Mouse (Mus musculus): ENCODE measurements at regions not wholly inside any gene's neighbourhood (a gene's known extent, or its start where the extent isn't known, plus 50 kb on each side); places are given as distances from the start of the nearest gene placed in this dataset.

- no peak for ATAC-seq (ENCODE audit: low FRiP score, low TSS enrichment)
- H3K4me1 ChIP-seq (ENCODE audit: insufficient read depth, low read length) = no peaks in the 10 kb centered on the region
- no peak overlapping the region for H3K9ac ChIP-seq (replicated peaks; ENCODE audit: low read length)
- H3K36me3 ChIP-seq (ENCODE audit: insufficient read depth, low read length) = no peaks in the 10 kb centered on the region
- no peaks in the 10 kb centered on the region for H3K9me3 ChIP-seq (ENCODE audit: low read length)
- H3K4me3 ChIP-seq (ENCODE audit: low read length) = no peak overlapping the region
- H3K27ac ChIP-seq (ENCODE audit: low read length) = no peak overlapping the region
- 0 out of 2 replicates have a peak, but pooled peaks cover 9% of the 10 kb centered on the region for H3K27me3 ChIP-seq (ENCODE audit: insufficient read depth, low read length)
- WGBS = 10% methylated on average over 5 of the region's 5 CpGs
- H3K4me2 ChIP-seq (replicated peaks; ENCODE audit: low read depth, low read length) = no peak overlapping the region
These were observed 141.2 kb upstream of the Irx5 start for GRCm38 (mm10) chr8:92216176-92216575.

DNA sequence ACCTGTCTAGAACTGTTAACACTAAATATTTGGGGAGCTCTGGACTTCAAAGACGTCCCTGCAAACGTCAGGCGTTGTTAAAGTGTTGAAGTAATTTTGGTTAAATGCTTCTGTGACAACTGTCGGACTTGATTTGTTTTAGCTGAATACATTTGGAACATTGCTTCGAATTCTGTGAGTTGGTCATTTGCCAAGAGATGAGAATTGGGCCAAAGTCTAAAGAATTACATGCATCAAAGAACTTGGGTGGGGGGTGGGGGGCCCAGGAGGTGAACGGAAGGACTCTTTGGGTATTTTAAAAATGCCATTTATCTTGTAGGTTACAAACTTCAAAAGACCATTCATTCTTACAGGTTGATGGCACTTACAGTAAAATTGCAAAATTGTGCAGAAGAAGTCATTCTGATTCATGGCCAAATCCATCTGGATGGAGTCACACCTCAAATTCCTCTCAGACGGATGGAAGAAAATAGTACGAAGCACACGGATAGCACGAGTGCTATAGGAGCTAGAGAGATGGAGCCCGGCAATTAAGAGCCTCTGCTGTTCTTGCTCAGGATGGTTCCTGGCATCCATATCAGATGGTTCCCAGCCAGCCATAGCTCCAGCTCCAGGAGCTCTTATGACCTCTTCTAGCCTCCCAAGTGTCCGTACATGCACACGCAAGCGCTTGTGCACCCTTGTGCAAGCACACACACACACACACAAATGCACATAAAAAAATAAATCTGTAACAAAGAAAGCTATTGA is 144.5 kb upstream of the Irx5 start:
- H3K4me3 ChIP-seq (ENCODE audit: low read length) = no peak overlapping the region
- H3K4me2 ChIP-seq (replicated peaks; ENCODE audit: low read depth, low read length) = no peak overlapping the region
- H3K27me3 ChIP-seq (ENCODE audit: insufficient read depth, low read length) = peaks cover 9% of the 10 kb centered on the region; the same call in 1 of the 2 replicates
- no peaks in the 10 kb centered on the region for H3K9me3 ChIP-seq (ENCODE audit: low read length)
- no peak overlapping the region for H3K9ac ChIP-seq (replicated peaks; ENCODE audit: low read length)
- no peaks in the 10 kb centered on the region for H3K4me1 ChIP-seq (ENCODE audit: insufficient read depth, low read length)
- no peak overlapping the region for H3K27ac ChIP-seq (ENCODE audit: low read length)
- ATAC-seq (ENCODE audit: low FRiP score, low TSS enrichment) = no peak
- H3K36me3 ChIP-seq (ENCODE audit: insufficient read depth, low read length) = no peaks in the 10 kb centered on the region
- WGBS = 73% methylated on average over 14 of the region's 14 CpGs

DNA sequence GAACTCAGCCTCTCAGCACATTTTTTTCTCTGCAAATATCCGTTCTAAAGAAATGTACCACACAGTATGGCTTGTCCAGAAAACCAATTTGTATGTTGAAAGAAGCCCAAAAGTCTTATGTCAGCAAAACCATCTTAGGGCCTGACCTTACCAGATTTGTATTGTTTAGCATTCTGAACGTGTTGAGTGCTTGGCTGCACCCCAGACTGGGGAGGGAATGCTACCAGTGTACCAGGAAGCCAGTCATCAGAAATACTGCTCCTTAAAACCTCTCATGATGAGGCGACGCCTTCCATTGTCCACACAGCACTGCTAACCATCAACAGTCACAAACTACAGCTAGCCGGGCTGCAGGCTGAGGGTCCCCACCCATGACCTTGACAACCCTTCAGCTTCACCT is 148.3 kb upstream of the Irx5 start:
- Histone ChIP-seq H3K9ac (replicated peaks; ENCODE audit: low read length) (no peak overlapping the region), H3K4me2 (replicated peaks; ENCODE audit: low read depth, low read length) (no peak overlapping the region), H3K4me3 (ENCODE audit: low read length) (no peak overlapping the region), H3K9me3 (ENCODE audit: low read length) (no peaks in the 10 kb centered on the region), H3K27me3 (ENCODE audit: insufficient read depth, low read length) (peaks cover 4% of the 10 kb centered on the region; the same call in 1 of the 2 replicates), H3K4me1 (ENCODE audit: insufficient read depth, low read length) (no peaks in the 10 kb centered on the region), H3K36me3 (ENCODE audit: insufficient read depth, low read length) (no peaks in the 10 kb centered on the region), H3K27ac (ENCODE audit: low read length) (no peak overlapping the region)
- no peak for ATAC-seq (ENCODE audit: low FRiP score, low TSS enrichment)
- WGBS = 65% methylated on average over 5 of the region's 5 CpGs

DNA sequence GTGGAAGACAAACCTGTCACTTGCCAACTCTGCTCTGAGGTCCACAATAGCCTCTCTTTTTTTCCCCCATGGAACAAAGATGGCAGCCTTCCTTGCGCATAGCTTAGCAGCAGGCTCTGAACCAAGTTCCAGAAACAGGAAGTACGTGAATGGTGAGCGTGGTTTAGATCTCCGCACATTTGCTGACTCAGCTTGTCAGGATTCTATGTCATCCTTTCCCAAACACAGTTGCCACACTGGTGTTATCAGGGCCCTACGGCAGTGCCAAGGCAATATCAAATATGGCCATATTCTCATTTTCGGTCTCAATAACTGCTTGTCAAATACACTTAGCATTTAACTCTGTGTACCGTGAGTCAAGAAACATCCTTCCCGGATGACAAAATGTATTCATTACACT is 161.8 kb upstream of the Irx5 start:
- ATAC-seq (ENCODE audit: low FRiP score, low TSS enrichment) = no peak
- H3K27me3 ChIP-seq (ENCODE audit: insufficient read depth, low read length) = no peaks in the 10 kb centered on the region
- no peak overlapping the region for H3K4me2 ChIP-seq (replicated peaks; ENCODE audit: low read depth, low read length)
- H3K4me1 ChIP-seq (ENCODE audit: insufficient read depth, low read length) = no peaks in the 10 kb centered on the region
- 95% methylated on average over 8 of the region's 8 CpGs for WGBS
- no peak overlapping the region for H3K27ac ChIP-seq (ENCODE audit: low read length)
- no peaks in the 10 kb centered on the region for H3K9me3 ChIP-seq (ENCODE audit: low read length)
- no peak overlapping the region for H3K9ac ChIP-seq (replicated peaks; ENCODE audit: low read length)
- no peaks in the 10 kb centered on the region for H3K36me3 ChIP-seq (ENCODE audit: insufficient read depth, low read length)
- no peak overlapping the region for H3K4me3 ChIP-seq (ENCODE audit: low read length)

DNA sequence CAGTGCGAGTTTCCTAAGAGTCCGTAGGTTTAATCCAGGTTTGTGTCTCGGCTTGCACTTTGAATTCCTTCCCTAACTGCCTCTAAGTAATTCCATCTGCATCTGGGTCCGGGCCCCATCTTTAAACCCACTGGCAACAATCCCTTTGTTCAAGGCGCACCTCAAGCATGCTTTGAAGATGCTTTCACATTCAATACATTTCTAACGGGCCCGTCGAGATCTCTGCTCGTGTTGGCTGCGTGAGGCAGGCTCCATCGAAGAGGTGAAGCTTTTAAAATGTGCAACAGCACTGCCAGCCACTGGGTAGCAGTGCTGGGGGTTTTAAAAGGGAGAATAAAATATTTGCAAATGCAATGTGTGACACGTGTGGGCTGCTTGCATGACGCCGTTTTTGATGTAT is 163.4 kb upstream of the Irx5 start:
- Histone ChIP-seq H3K4me2 (replicated peaks; ENCODE audit: low read depth, low read length) (no peak overlapping the region), H3K4me1 (ENCODE audit: insufficient read depth, low read length) (no peaks in the 10 kb centered on the region), H3K36me3 (ENCODE audit: insufficient read depth, low read length) (no peaks in the 10 kb centered on the region), H3K4me3 (ENCODE audit: low read length) (no peak overlapping the region), H3K27ac (ENCODE audit: low read length) (no peak overlapping the region), H3K9me3 (ENCODE audit: low read length) (no peaks in the 10 kb centered on the region), H3K9ac (replicated peaks; ENCODE audit: low read length) (no peak overlapping the region), H3K27me3 (ENCODE audit: insufficient read depth, low read length) (no peaks in the 10 kb centered on the region)
- WGBS = 68% methylated on average over 14 of the region's 14 CpGs
- no peak for ATAC-seq (ENCODE audit: low FRiP score, low TSS enrichment)

DNA sequence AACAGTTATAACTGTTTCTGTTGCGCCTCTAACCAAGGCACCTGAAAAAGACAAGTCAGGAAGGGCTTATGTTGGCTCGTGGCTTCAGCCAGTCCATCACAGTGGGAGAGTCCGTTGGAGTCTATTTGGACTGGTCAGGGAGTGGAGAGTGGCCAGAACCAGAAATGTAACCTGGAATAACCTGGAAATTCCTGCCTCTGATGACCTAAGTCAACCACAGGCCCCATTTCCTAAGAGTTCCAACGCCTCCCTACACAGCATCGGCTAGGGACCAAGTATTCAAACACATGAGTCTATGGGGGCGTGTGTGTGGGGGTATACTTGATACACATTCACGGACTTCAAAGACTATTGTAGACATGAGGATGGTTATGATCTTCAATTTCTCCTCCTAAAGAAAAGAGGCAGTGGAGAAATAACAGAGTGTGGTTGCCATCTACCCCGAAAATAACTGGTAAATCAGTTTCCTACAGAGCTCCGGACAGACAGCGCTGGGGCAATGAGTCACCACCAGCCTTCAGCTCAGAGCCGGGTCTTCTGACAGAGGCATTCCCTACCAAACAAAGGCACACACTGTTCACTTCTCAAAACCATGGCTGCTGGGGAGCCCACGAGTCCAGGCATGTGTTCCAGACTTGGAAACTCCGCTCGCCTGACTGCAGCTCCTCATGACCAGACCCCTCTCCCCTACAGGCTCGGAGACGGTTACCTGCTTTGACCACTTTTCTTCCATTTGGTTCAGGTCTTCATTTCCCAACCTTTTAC is 167.0 kb upstream of the Irx5 start:
- 87% methylated on average over 16 of the region's 16 CpGs for WGBS
- no peak for ATAC-seq (ENCODE audit: low FRiP score, low TSS enrichment)

GRCm38 (mm10) chr8:92183331-92183730 is 174.1 kb upstream of the Irx5 start:
- WGBS = 33% methylated on average over 1 of the region's 1 CpGs
- Histone ChIP-seq H3K4me2 (replicated peaks; ENCODE audit: low read depth, low read length) (no peak overlapping the region), H3K9ac (replicated peaks; ENCODE audit: low read length) (no peak overlapping the region), H3K27me3 (ENCODE audit: insufficient read depth, low read length) (no peaks in the 10 kb centered on the region), H3K4me1 (ENCODE audit: insufficient read depth, low read length) (no peaks in the 10 kb centered on the region), H3K4me3 (ENCODE audit: low read length) (no peak overlapping the region), H3K36me3 (ENCODE audit: insufficient read depth, low read length) (no peaks in the 10 kb centered on the region), H3K27ac (ENCODE audit: low read length) (no peak overlapping the region), H3K9me3 (ENCODE audit: low read length) (peaks cover 7% of the 10 kb centered on the region; the same call in 1 of the 2 replicates)
- no peak for ATAC-seq (ENCODE audit: low FRiP score, low TSS enrichment)

More for the DNA sequence above, 167.0 kb upstream of the Irx5 start:
- Histone ChIP-seq H3K9ac (replicated peaks; ENCODE audit: low read length) (no peak overlapping the region), H3K36me3 (ENCODE audit: insufficient read depth, low read length) (no peaks in the 10 kb centered on the region), H3K4me1 (ENCODE audit: insufficient read depth, low read length) (no peaks in the 10 kb centered on the region), H3K27ac (ENCODE audit: low read length) (no peak overlapping the region), H3K9me3 (ENCODE audit: low read length) (peaks cover 7% of the 10 kb centered on the region; the same call in 1 of the 2 replicates), H3K4me2 (replicated peaks; ENCODE audit: low read depth, low read length) (no peak overlapping the region), H3K27me3 (ENCODE audit: insufficient read depth, low read length) (no peaks in the 10 kb centered on the region), H3K4me3 (ENCODE audit: low read length) (no peak overlapping the region)

DNA sequence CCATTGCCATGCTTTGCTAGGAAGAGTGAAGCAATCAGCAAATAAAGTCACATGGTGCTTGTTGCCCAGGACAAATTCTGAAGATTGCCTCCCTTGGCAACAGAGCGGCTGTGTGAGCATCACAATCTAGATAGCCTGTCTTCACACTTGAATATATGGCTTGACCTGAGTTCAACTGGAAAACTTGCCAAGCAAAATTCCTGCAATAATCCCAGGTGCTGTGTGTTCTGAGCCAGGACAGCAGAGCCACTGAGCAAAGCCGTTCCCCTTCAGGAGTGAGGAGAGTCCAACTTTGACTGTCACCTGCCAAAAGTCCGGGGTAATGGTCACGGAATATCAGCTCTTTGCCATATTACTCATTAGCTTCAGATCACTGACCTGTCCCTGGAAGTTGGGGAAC is 176.8 kb upstream of the Irx5 start:
- H3K27me3 ChIP-seq (ENCODE audit: insufficient read depth, low read length) = no peaks in the 10 kb centered on the region
- no peak overlapping the region for H3K27ac ChIP-seq (ENCODE audit: low read length)
- no peak overlapping the region for H3K9ac ChIP-seq (replicated peaks; ENCODE audit: low read length)
- no peak for ATAC-seq (ENCODE audit: low FRiP score, low TSS enrichment)
- H3K36me3 ChIP-seq (ENCODE audit: insufficient read depth, low read length) = no peaks in the 10 kb centered on the region
- H3K4me1 ChIP-seq (ENCODE audit: insufficient read depth, low read length) = no peaks in the 10 kb centered on the region
- WGBS = 78% methylated on average over 4 of the region's 4 CpGs
- no peak overlapping the region for H3K4me3 ChIP-seq (ENCODE audit: low read length)
- H3K4me2 ChIP-seq (replicated peaks; ENCODE audit: low read depth, low read length) = no peak overlapping the region
- H3K9me3 ChIP-seq (ENCODE audit: low read length) = no peaks in the 10 kb centered on the region

DNA sequence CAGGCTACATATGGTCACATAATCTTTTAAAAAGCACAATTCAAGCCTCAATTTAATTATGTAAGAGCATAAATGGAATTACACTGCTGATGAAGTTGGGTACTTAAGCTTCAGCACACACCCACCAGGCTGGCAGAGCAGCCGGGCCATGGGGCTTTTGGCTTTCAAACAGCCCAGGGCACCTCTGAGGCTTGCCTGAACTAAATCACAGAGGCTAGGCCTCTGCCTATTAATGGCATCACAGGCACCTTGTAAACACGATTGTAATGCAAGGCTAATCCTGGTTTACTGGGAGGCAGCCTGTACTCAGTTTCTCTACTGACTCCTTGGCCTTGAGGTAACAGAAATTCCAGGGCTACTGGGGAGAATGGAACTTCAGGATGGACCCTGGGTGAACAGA is 178.1 kb upstream of the Irx5 start:
- Histone ChIP-seq H3K4me2 (replicated peaks; ENCODE audit: low read depth, low read length) (no peak overlapping the region), H3K4me3 (ENCODE audit: low read length) (no peak overlapping the region), H3K9ac (replicated peaks; ENCODE audit: low read length) (no peak overlapping the region), H3K27me3 (ENCODE audit: insufficient read depth, low read length) (no peaks in the 10 kb centered on the region), H3K4me1 (ENCODE audit: insufficient read depth, low read length) (no peaks in the 10 kb centered on the region), H3K9me3 (ENCODE audit: low read length) (no peaks in the 10 kb centered on the region), H3K36me3 (ENCODE audit: insufficient read depth, low read length) (no peaks in the 10 kb centered on the region), H3K27ac (ENCODE audit: low read length) (no peak overlapping the region)
- no peak for ATAC-seq (ENCODE audit: low FRiP score, low TSS enrichment)
- 64% methylated on average over 2 of the region's 2 CpGs for WGBS

DNA sequence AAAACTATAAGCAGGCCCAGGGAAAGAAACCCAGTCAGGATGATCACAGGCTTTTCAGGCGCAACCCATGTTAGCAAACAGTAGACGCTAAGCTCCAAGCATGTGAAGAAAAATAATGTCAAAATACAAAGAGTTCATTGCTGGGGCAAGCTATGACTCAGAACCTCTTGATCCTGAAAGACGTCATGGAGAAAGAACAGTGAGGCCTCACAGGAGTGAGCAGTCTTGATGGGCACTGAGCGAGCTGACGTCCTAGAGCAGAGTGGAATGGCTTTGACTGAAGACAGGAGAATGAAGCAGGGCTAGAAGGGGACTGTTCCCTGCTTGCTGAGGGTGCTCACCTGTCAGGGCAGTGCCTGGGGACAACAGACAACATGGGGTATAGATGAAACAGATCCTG is 181.3 kb upstream of the Irx5 start:
- no peak overlapping the region for H3K4me3 ChIP-seq (ENCODE audit: low read length)
- 79% methylated on average over 5 of the region's 5 CpGs for WGBS
- no peaks in the 10 kb centered on the region for H3K9me3 ChIP-seq (ENCODE audit: low read length)
- H3K27ac ChIP-seq (ENCODE audit: low read length) = no peak overlapping the region
- H3K27me3 ChIP-seq (ENCODE audit: insufficient read depth, low read length) = no peaks in the 10 kb centered on the region
- no peaks in the 10 kb centered on the region for H3K4me1 ChIP-seq (ENCODE audit: insufficient read depth, low read length)
- no peaks in the 10 kb centered on the region for H3K36me3 ChIP-seq (ENCODE audit: insufficient read depth, low read length)
- no peak overlapping the region for H3K4me2 ChIP-seq (replicated peaks; ENCODE audit: low read depth, low read length)
- no peak for ATAC-seq (ENCODE audit: low FRiP score, low TSS enrichment)
- H3K9ac ChIP-seq (replicated peaks; ENCODE audit: low read length) = no peak overlapping the region

All from kidney, embryonic 16.5 days (tissue).